Mouse (Mus musculus): ENCODE results near the gene Mycl. TPM values are rescaled to one million over a fixed set of nuclear protein-coding genes. Genes with fewer than 3 reads are reported as not detected.

Mycl gene
- not detected for polyA plus RNA-seq (2017; shearing (Covaris generic))

DNA sequence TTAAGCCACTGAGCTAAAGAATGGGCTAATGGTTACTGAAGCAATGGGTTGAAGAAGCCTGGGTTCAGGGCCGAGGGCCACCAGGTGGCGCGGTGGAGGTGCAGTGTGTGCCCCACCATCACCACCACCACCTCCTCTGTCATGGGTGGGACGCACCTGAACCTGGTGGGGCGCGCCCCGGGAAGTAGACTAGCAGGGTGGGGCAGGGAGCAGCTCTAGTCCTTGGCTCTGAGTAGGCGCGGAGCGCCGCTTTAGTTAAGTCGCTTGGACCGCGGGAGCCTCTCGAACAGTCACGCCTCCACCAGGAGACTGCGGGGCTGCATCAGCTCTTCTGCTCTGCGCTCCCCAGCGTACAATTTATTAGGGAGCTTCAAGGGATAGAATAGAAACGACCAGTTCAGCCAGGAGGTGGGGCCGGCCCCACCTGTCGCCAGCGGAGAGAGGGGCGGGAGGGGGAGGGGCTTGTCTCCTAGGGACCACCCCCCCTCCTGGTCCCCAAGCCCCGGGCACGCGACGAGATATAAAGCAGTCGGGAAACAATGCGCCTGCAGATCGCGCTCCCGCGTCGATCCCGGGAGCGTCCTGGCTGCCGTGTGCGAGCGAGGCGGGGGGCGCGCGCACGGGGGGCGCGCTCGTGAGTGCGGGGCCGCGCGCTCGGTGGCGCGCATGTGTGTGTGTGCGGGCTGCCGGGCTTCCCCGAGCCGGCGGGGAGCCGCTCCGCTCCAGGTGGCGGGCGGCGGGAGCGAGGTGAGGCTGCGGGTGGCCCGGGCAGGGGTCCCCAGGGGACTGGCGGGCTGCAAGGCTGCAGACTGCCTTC, at the start of gene Mycl:
TSS of gene Mycl (plus strand) at position 249 of the 817 bp plus-strand sequence.
- ATAC-seq, result peak; percentile 76

- no peak for ATAC-seq
These were observed 48.2 kb upstream of the Mycl start for GRCm38 (mm10) chr4:122947223-122947622.

GRCm38 (mm10) chr4:122949096-122949495, 46.4 kb upstream of the Mycl start:
- no peak for ATAC-seq

- ATAC-seq, result peak; percentile 60
These were observed 40.6 kb upstream of the Mycl start for GRCm38 (mm10) chr4:122954680-122955411.

DNA sequence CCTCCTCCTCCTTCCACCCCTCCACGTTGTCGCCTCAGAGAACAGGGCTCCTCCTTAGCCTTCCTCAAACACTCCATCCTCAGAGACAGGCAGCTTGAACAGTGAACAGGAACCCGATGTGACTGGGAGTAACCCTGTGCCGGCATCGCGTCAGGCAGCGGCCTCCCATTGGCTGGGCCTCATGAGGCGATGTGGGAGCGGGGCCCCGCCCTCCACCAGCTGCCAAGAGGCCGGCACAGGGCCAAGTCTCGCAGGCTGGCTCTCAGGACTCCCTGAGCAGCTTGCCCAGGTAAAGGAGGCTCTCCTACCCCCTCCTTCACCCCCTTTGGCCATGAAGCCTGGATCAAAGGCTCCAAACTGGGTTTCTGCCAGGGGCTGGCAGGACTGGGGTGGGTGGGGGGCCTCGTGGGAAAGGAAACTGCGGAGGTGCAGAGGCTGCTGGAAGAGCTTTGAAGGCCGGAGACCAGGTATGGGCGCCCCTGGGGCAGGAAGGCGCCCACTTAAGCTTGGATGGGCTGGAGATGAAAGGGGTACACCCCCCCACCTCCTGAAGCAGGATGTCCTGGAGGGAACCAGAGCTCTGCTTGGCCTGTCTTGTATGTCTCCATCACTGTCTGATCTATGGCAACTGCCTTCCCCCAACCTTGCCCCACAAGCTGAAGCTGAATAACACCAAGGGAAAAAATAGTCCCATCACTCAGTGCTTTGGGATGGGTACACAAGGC, 39.9 kb upstream of the Mycl start:
- peak; percentile 94 for ATAC-seq

DNA sequence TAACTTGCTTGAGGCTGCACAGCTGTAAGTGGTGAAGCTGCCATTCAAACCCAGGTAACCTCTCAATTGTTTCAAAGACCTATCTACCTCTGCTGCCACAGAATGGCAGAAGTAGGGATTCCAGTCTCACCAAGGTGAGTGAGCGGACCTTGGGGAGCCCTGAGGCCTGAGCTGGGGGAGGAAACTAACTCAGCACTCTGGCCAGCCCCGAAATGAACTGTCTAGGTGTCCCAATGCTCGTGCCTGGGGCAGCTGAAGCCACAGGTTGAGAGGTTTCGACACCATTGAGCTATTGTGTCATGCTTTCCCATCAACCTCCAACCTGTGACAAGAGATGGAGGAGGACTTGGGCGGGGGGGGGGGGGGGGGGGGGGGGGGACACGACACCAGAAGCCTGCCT, 39.2 kb upstream of the Mycl start:
- ATAC-seq, result no peak

DNA sequence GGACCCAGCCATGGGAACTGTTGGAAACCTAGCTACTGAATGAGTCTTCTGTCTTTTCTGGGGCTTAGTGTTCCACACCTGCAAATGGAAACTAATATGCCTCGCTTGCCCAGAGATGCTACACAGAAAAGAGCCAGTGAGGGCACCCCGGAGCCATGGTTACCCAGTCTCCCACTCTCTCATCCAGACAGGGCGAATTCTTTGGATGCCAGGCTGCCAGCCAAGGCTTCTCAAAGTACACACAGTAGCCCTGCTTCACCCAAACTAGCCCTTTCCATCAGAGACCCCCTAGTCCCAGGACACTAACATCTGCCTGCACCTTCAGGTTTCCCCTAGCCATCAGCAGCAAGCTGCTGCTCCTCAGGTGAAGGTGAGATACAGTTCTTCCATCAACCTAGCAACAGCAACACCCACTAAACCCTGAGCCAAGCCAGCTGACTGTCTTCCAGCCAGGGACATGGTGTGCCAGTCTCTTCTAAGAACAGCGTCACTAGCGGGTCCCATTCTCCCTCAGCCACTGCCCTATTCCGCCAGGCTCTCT, 36.9 kb upstream of the Mycl start:
- ATAC-seq, result no peak

GRCm38 (mm10) chr4:122959816-122960215, 35.6 kb upstream of the Mycl start:
- no peak for ATAC-seq

DNA sequence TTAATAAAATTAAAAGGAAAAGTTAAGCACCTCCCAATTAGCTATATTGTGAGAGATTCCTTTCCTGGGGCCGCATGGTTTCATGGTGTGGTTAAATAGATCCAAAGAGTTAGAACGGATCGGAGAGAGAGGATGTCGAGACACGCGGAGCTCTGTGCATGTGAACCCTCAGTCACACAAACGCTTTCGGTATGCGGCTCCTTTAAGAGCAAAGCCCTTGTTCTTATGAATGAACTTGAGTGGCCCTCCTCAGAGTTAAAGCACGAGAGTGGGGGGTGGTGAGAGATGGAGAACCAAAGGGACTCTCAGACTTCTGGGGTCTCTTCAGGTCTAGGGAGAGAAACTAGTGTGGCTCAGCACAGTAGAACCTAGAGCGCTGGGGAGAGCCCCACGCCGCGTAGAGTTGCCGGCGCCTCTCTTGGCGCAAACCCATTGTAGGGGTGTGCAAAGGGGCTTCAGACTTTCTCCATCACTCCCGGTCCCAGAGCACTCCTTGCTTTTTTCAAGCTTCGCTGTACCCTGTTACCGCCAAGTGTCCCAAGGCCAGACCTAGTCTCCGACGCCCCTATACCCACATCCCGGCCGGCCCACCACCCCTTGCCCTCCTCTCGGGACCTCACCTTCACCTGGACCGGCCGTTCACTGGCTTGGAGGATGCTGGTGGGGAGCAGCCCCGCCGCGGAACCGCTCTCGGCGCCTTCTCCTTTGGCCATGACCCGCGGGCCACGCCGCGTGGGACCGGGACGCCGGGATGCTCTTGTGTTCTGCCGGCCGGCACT, 34.9 kb upstream of the Mycl start:
- ATAC-seq, result peak; percentile 37

- ATAC-seq, result peak; percentile 75
These were observed 34.3 kb upstream of the Mycl start, which contains the start of gene Mfsd2a for GRCm38 (mm10) chr4:122961100-122961567. Gene Mfsd2a, minus strand, starts transcription at chr4:122961188.

- ATAC-seq, result no peak
These were observed 33.9 kb upstream of the Mycl start for GRCm38 (mm10) chr4:122961589-122961988.

DNA sequence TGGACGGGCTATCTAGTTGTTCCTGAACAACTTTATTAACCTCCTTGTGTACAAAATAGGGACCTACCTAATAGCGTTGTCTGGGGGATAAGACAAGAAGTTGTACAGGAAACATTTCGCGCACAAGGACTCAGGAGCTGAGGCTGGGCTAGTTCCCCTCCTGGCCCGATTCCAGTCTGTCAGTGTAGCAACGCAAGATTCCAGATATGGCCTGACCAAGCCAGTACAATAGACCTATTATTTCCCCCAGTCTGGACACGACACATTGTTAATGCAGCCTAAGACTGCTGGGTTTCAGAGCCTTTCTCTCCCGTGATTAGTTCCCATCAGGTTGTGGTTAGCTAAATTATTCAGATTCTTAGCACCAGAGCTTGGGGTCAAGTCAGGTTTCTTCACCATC, 32.7 kb upstream of the Mycl start:
- ATAC-seq, result no peak

GRCm38 (mm10) chr4:122968106-122968505, 27.3 kb upstream of the Mycl start:
- no peak for ATAC-seq

GRCm38 (mm10) chr4:122971191-122971590, 24.3 kb upstream of the Mycl start:
- ATAC-seq, result no peak

GRCm38 (mm10) chr4:122971646-122972045, 23.8 kb upstream of the Mycl start:
- no peak for ATAC-seq

GRCm38 (mm10) chr4:122972056-122972455, 23.4 kb upstream of the Mycl start:
- ATAC-seq, result no peak

DNA sequence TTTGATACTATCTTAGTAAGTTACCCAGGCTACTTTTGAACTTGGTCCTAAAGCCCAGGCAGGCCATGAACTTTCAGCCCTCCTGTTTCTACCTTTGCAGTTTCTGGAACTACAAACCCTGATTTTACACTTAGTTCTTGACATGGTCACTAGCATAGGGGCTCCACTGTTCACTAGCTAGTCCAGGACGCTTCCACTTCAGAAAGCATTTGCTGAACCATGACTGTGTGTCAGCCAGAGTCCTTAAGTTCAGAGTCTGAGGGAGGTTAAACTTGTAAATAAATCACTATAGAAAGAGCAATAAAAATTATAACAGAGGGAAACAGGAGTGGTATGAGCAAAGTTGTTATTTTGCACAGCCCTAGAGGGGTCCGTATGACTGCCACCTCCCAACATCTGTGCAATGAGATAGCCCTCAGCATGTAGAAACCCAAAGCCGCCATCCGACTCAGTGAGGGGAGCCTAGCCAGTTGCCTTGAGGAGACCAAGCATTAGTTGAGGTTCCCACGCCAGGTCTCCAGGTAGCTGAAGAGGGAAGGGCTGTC, 20.4 kb upstream of the Mycl start:
- no peak for ATAC-seq

DNA sequence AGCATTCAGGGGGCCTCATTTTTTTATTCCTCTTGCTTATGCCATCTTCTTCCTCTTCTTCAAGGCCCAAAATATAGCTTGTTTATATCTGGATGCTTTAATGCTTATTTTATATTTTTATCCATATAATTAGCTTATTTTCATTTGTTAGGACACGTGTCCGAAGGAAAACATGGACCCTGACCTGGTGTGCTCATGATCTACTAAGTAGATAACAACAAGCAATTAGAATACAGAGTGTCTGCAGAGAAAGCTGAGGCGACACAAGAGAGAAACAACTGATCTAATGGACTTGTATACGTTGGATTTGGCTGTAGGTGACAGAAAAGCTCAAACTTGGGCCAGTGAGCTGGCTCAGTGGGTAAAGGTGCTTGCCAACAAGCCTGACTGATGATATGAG, 18.6 kb upstream of the Mycl start:
- no peak for ATAC-seq

- no peak for ATAC-seq
These were observed 16.6 kb upstream of the Mycl start for GRCm38 (mm10) chr4:122978850-122979249.

GRCm38 (mm10) chr4:122979826-122980225, 15.6 kb upstream of the Mycl start:
- no peak for ATAC-seq

- ATAC-seq, result no peak
These were observed 14.8 kb upstream of the Mycl start for GRCm38 (mm10) chr4:122980684-122981083.

- no peak for ATAC-seq
These were observed 14.2 kb upstream of the Mycl start for GRCm38 (mm10) chr4:122981238-122981637.
